Mouse (Mus musculus): ENCODE results near the gene Polg2. TPM values are rescaled to one million over a fixed set of nuclear protein-coding genes. Genes with fewer than 3 reads are reported as not detected.
"Not testable (repeated sequence)": the region's sequence is repeated elsewhere in the genome, so short reads cannot be mapped to it uniquely, and the experiment has no call there.

Gene Polg2
- polyA plus RNA-seq, 1 experiment from 2014 or later = 9.8 TPM

GRCm38 (mm10) chr11:106750121-106750751, 29.1 kb downstream of the Polg2 start, which contains the start of gene Pecam1:
Pecam1 (minus strand) TSS chr11:106750628.
- Histone ChIP-seq H3K9me3 (ENCODE audit: control insufficient read depth, low read length) (peaks cover 9% of the 10 kb centered on the region; the same call in 1 of the 2 replicates), H3K4me1 (ENCODE audit: control insufficient read depth, insufficient read depth, low read length) (no peaks in the 10 kb centered on the region), H3K9ac (ENCODE audit: low read depth, low read length) (no peak within 1 kb of the TSS), H3K4me3 (ENCODE audit: low read depth, low read length) (no peak within 1 kb of the TSS), H3K27me3 (replicated peaks; ENCODE audit: control insufficient read depth, insufficient read depth, low read length) (no peaks in the 10 kb centered on the region), H3K4me2 (ENCODE audit: low read depth, low read length) (no peak within 1 kb of the TSS), H3K27ac (replicated peaks; ENCODE audit: low read depth, low read length) (no peak within 1 kb of the TSS), H3K36me3 (ENCODE audit: control insufficient read depth, insufficient read depth, low read length) (no peaks in the 10 kb centered on the region)
- no peak for DNase-seq (ENCODE audit: low spot score)
- no peak for ATAC-seq (ENCODE audit: low read depth)
- WGBS = 79% methylated on average over 13 of the region's 13 CpGs

GRCm38 (mm10) chr11:106749557-106750120, 29.7 kb downstream of the Polg2 start:
- H3K9ac ChIP-seq (ENCODE audit: low read depth, low read length); H3K9me3 ChIP-seq (ENCODE audit: control insufficient read depth, low read length); H3K4me2 ChIP-seq (ENCODE audit: low read depth, low read length); H3K4me3 ChIP-seq (ENCODE audit: low read depth, low read length); H3K4me1 ChIP-seq (ENCODE audit: control insufficient read depth, insufficient read depth, low read length); H3K36me3 ChIP-seq (ENCODE audit: control insufficient read depth, insufficient read depth, low read length); H3K27ac ChIP-seq (replicated peaks; ENCODE audit: low read depth, low read length); DNase-seq (ENCODE audit: low spot score); ATAC-seq (ENCODE audit: low read depth); H3K27me3 ChIP-seq (replicated peaks; ENCODE audit: control insufficient read depth, insufficient read depth, low read length): not testable (repeated sequence)
- 95% methylated on average over 7 of the region's 7 CpGs for WGBS

GRCm38 (mm10) chr11:106744949-106745348, 34.4 kb downstream of the Polg2 start:
- WGBS = 83% methylated on average over 5 of the region's 5 CpGs

GRCm38 (mm10) chr11:106742388-106742841, 36.9 kb downstream of the Polg2 start:
- H3K27me3 ChIP-seq (replicated peaks; ENCODE audit: control insufficient read depth, insufficient read depth, low read length) = no peaks in the 10 kb centered on the region
- H3K4me1 ChIP-seq (ENCODE audit: control insufficient read depth, insufficient read depth, low read length) = no peaks in the 10 kb centered on the region
- H3K9ac ChIP-seq (ENCODE audit: low read depth, low read length) = no peak overlapping the region
- no peaks in the 10 kb centered on the region for H3K36me3 ChIP-seq (ENCODE audit: control insufficient read depth, insufficient read depth, low read length)
- no peak for DNase-seq (ENCODE audit: low spot score)
- H3K4me3 ChIP-seq (ENCODE audit: low read depth, low read length) = no peak overlapping the region
- H3K9me3 ChIP-seq (ENCODE audit: control insufficient read depth, low read length) = peaks cover 3% of the 10 kb centered on the region; the same call in 1 of the 2 replicates
- H3K27ac ChIP-seq (replicated peaks; ENCODE audit: low read depth, low read length) = no peak overlapping the region
- ATAC-seq (ENCODE audit: low read depth) = 0 out of 2 replicates have a peak, but pooled peaks have one; percentile 15
- no peak overlapping the region for H3K4me2 ChIP-seq (ENCODE audit: low read depth, low read length)
- 47% methylated on average over 6 of the region's 6 CpGs for WGBS

More at GRCm38 (mm10) chr11:106744949-106745348, 34.4 kb downstream of the Polg2 start:
- Histone ChIP-seq H3K9me3 (ENCODE audit: control insufficient read depth, low read length) (peaks cover 9% of the 10 kb centered on the region; the same call in 1 of the 2 replicates), H3K27ac (replicated peaks; ENCODE audit: low read depth, low read length) (no peak overlapping the region), H3K36me3 (ENCODE audit: control insufficient read depth, insufficient read depth, low read length) (no peaks in the 10 kb centered on the region), H3K9ac (ENCODE audit: low read depth, low read length) (no peak overlapping the region), H3K4me1 (ENCODE audit: control insufficient read depth, insufficient read depth, low read length) (no peaks in the 10 kb centered on the region), H3K27me3 (replicated peaks; ENCODE audit: control insufficient read depth, insufficient read depth, low read length) (no peaks in the 10 kb centered on the region), H3K4me3 (ENCODE audit: low read depth, low read length) (no peak overlapping the region), H3K4me2 (ENCODE audit: low read depth, low read length) (no peak overlapping the region)
- DNase-seq (ENCODE audit: low spot score) = no peak
- no peak for ATAC-seq (ENCODE audit: low read depth)

GRCm38 (mm10) chr11:106741826-106742225, 37.5 kb downstream of the Polg2 start:
- Histone ChIP-seq H3K27ac (replicated peaks; ENCODE audit: low read depth, low read length) (no peak overlapping the region), H3K9me3 (ENCODE audit: control insufficient read depth, low read length) (no peaks in the 10 kb centered on the region), H3K36me3 (ENCODE audit: control insufficient read depth, insufficient read depth, low read length) (no peaks in the 10 kb centered on the region), H3K4me2 (ENCODE audit: low read depth, low read length) (no peak overlapping the region), H3K27me3 (replicated peaks; ENCODE audit: control insufficient read depth, insufficient read depth, low read length) (no peaks in the 10 kb centered on the region), H3K4me1 (ENCODE audit: control insufficient read depth, insufficient read depth, low read length) (no peaks in the 10 kb centered on the region), H3K9ac (ENCODE audit: low read depth, low read length) (no peak overlapping the region), H3K4me3 (ENCODE audit: low read depth, low read length) (no peak overlapping the region)
- 92% methylated on average over 3 of the region's 3 CpGs for WGBS
- DNase-seq (ENCODE audit: low spot score) = no peak
- ATAC-seq (ENCODE audit: low read depth) = no peak

- 60% methylated on average over 6 of the region's 6 CpGs for WGBS
- no peaks in the 10 kb centered on the region for H3K4me1 ChIP-seq (ENCODE audit: control insufficient read depth, insufficient read depth, low read length)
- H3K27ac ChIP-seq (replicated peaks; ENCODE audit: low read depth, low read length) = no peak overlapping the region
- DNase-seq (ENCODE audit: low spot score) = no peak
- no peak overlapping the region for H3K4me2 ChIP-seq (ENCODE audit: low read depth, low read length)
- H3K27me3 ChIP-seq (replicated peaks; ENCODE audit: control insufficient read depth, insufficient read depth, low read length) = no peaks in the 10 kb centered on the region
- H3K9ac ChIP-seq (ENCODE audit: low read depth, low read length) = no peak overlapping the region
- H3K36me3 ChIP-seq (ENCODE audit: control insufficient read depth, insufficient read depth, low read length) = no peaks in the 10 kb centered on the region
- H3K9me3 ChIP-seq (ENCODE audit: control insufficient read depth, low read length) = no peaks in the 10 kb centered on the region
- no peak overlapping the region for H3K4me3 ChIP-seq (ENCODE audit: low read depth, low read length)
- no peak for ATAC-seq (ENCODE audit: low read depth)
Observed at GRCm38 (mm10) chr11:106741232-106741631, 38.1 kb downstream of the Polg2 start.

GRCm38 (mm10) chr11:106740724-106741123, 38.6 kb downstream of the Polg2 start:
- H3K4me3 ChIP-seq (ENCODE audit: low read depth, low read length); DNase-seq (ENCODE audit: low spot score); H3K9ac ChIP-seq (ENCODE audit: low read depth, low read length); H3K27ac ChIP-seq (replicated peaks; ENCODE audit: low read depth, low read length); H3K4me2 ChIP-seq (ENCODE audit: low read depth, low read length); H3K36me3 ChIP-seq (ENCODE audit: control insufficient read depth, insufficient read depth, low read length); H3K4me1 ChIP-seq (ENCODE audit: control insufficient read depth, insufficient read depth, low read length); ATAC-seq (ENCODE audit: low read depth); H3K27me3 ChIP-seq (replicated peaks; ENCODE audit: control insufficient read depth, insufficient read depth, low read length); H3K9me3 ChIP-seq (ENCODE audit: control insufficient read depth, low read length): not testable (repeated sequence)
- WGBS = 96% methylated on average over 5 of the region's 8 CpGs

- 91% methylated on average over 2 of the region's 2 CpGs for WGBS
Observed at GRCm38 (mm10) chr11:106739116-106739515, 40.2 kb downstream of the Polg2 start.

More at GRCm38 (mm10) chr11:106739116-106739515, 40.2 kb downstream of the Polg2 start:
- Histone ChIP-seq H3K27ac (replicated peaks; ENCODE audit: low read depth, low read length) (no peak overlapping the region), H3K9me3 (ENCODE audit: control insufficient read depth, low read length) (no peaks in the 10 kb centered on the region), H3K4me1 (ENCODE audit: control insufficient read depth, insufficient read depth, low read length) (no peaks in the 10 kb centered on the region), H3K27me3 (replicated peaks; ENCODE audit: control insufficient read depth, insufficient read depth, low read length) (no peaks in the 10 kb centered on the region), H3K4me2 (ENCODE audit: low read depth, low read length) (no peak overlapping the region), H3K36me3 (ENCODE audit: control insufficient read depth, insufficient read depth, low read length) (no peaks in the 10 kb centered on the region), H3K9ac (ENCODE audit: low read depth, low read length) (no peak overlapping the region), H3K4me3 (ENCODE audit: low read depth, low read length) (no peak overlapping the region)
- ATAC-seq (ENCODE audit: low read depth) (no peak), DNase-seq (ENCODE audit: low spot score) (no peak)

Measured in embryonic facial prominence, embryonic 14.5 days (tissue).